Mouse (Mus musculus) subcutaneous adipose tissue, adult 2 months (tissue): Measurements from ENCODE around the gene Sufu. TPM values are rescaled to one million over a fixed set of nuclear protein-coding genes. Genes with fewer than 3 reads are reported as not detected.

ENCODE experiments used
- polyA plus RNA-seq: library from polyadenylated mRNA; depleted of rRNA; stranded (reverse); fragments of >200 nt; gene quantifications from 2 replicates; pipeline ENCODE4 v1.2.3, GENCODE M21; 2012; ENCODE audit warnings: low replicate concordance; rRNA removed

Sufu gene
- 25.2 and 34.3 TPM in 2 replicates for polyA plus RNA-seq

GRCm38 (mm10) chr19:46396686-46397435, at the start of gene Sufu:
Sufu (plus strand) TSS chr19:46396896.

GRCm38 (mm10) chr19:46350168-46350932, 46.3 kb upstream of the Sufu start, which contains the start of gene 2310034G01Rik:
2310034G01Rik (minus strand) TSS chr19:46350302.

GRCm38 (mm10) chr19:46395109-46396009, 1.3 kb upstream of the Sufu start, which contains the start of gene Actr1a:
Actr1a (minus strand) TSS chr19:46395748.

GRCm38 (mm10) chr19:46501401-46502068, 104.8 kb downstream of the Sufu start, which contains the start of gene Trim8:
Trim8 (plus strand) TSS chr19:46501702.

Other genes with a start within 250 kb of the Sufu start
- 0.64 TPM in 1 of 2 replicates, not detected in the other for gene Pitx3, start 248.6 kb upstream of the Sufu start, polyA plus RNA-seq
- 69.7 and 96.3 TPM in 2 replicates for gene Gbf1, start 244.4 kb upstream of the Sufu start, polyA plus RNA-seq
- 33.0 and 51.7 TPM in 2 replicates for gene Nfkb2, start 92.6 kb upstream of the Sufu start, polyA plus RNA-seq
- gene Psd, start 69.7 kb upstream of the Sufu start, polyA plus RNA-seq: 3.6 and 147 TPM in 2 replicates
- 16.6 and 17.1 TPM in 2 replicates for gene Fbxl15, start 68.7 kb upstream of the Sufu start, polyA plus RNA-seq
- gene Cuedc2, start 58.2 kb upstream of the Sufu start, polyA plus RNA-seq: 78.4 and 113 TPM in 2 replicates
- gene Mfsd13a, start 55.8 kb upstream of the Sufu start, polyA plus RNA-seq: 12.0 and 18.0 TPM in 2 replicates
- 1.2 and 1.3 TPM in 2 replicates for gene 2310034G01Rik, start 46.6 kb upstream of the Sufu start, polyA plus RNA-seq
- gene Actr1a, start 1.1 kb upstream of the Sufu start, polyA plus RNA-seq: 128 and 152 TPM in 2 replicates
- 35.6 and 44.1 TPM in 2 replicates for gene Trim8, start 104.8 kb downstream of the Sufu start, polyA plus RNA-seq
- 31.8 and 31.9 TPM in 2 replicates for gene Arl3, start 176.3 kb downstream of the Sufu start, polyA plus RNA-seq
- gene Sfxn2, start 176.5 kb downstream of the Sufu start, polyA plus RNA-seq: 8.4 and 10.4 TPM in 2 replicates
- gene Wbp1l, start 202.2 kb downstream of the Sufu start, polyA plus RNA-seq: 73.3 and 82.1 TPM in 2 replicates